Mouse (Mus musculus) frontal cortex, postnatal 25 days (tissue): ENCODE data around the gene Oser1.
"Not testable (repeated sequence)": the region's sequence is repeated elsewhere in the genome, so short reads cannot be mapped to it uniquely, and the experiment has no call there.

Experiments used
- DNase-seq, 2 experiments: peaks; one replicate each; pipeline ENCODE4 v3.0.0; 2022; ENCODE audit warnings: low spot score in 2 of 2

Oser1 gene

GRCm38 (mm10) chr2:163443543-163443942 lies 19.0 kb upstream of the Oser1 start:
- no peak for DNase-seq

- DNase-seq = no peak
These were observed 15.0 kb upstream of the Oser1 start for GRCm38 (mm10) chr2:163439488-163439887.

- no peak for DNase-seq
These were observed 14.3 kb upstream of the Oser1 start for GRCm38 (mm10) chr2:163438619-163439451.

- DNase-seq = peak; percentile 52 to 61
These were observed 13.7 kb upstream of the Oser1 start, which contains the start of gene Gdap1l1 for GRCm38 (mm10) chr2:163438246-163438618. Gene Gdap1l1, plus strand, starts transcription at chr2:163438476.

GRCm38 (mm10) chr2:163437800-163438199 lies 13.3 kb upstream of the Oser1 start:
- DNase-seq = no peak

- DNase-seq = no peak
These were observed 9.5 kb upstream of the Oser1 start for GRCm38 (mm10) chr2:163433971-163434370.

GRCm38 (mm10) chr2:163431289-163431688 lies 6.8 kb upstream of the Oser1 start:
- no peak for DNase-seq

- no peak for DNase-seq
These were observed 4.0 kb upstream of the Oser1 start for GRCm38 (mm10) chr2:163428346-163429011.

- DNase-seq = no peak
These were observed 1.4 kb downstream of the Oser1 start for GRCm38 (mm10) chr2:163422895-163423660.

GRCm38 (mm10) chr2:163420366-163420886 lies 4.1 kb downstream of the Oser1 start:
- no peak for DNase-seq

- peak; percentile 94 to 98 for DNase-seq
These were observed 5.0 kb downstream of the Oser1 start for GRCm38 (mm10) chr2:163419346-163420045.

- DNase-seq = no peak
These were observed 5.6 kb downstream of the Oser1 start for GRCm38 (mm10) chr2:163418841-163419345.

- DNase-seq = no peak
These were observed 6.7 kb downstream of the Oser1 start for GRCm38 (mm10) chr2:163417830-163418229.

GRCm38 (mm10) chr2:163417026-163417425 lies 7.5 kb downstream of the Oser1 start:
- no peak for DNase-seq

GRCm38 (mm10) chr2:163412846-163413590 lies 11.5 kb downstream of the Oser1 start:
- DNase-seq = no peak

- no peak for DNase-seq
These were observed 12.1 kb downstream of the Oser1 start for GRCm38 (mm10) chr2:163412419-163412818.

- no peak for DNase-seq
These were observed 12.7 kb downstream of the Oser1 start for GRCm38 (mm10) chr2:163411840-163412239.

GRCm38 (mm10) chr2:163411344-163411743 lies 13.2 kb downstream of the Oser1 start:
- DNase-seq = not testable (repeated sequence)

GRCm38 (mm10) chr2:163410211-163410610 lies 14.3 kb downstream of the Oser1 start:
- no peak for DNase-seq

GRCm38 (mm10) chr2:163404037-163404815 lies 20.3 kb downstream of the Oser1 start:
- no peak for DNase-seq
